Mouse (Mus musculus) spleen, adult 2 months (tissue): ENCODE data around the gene Srsf1.

Source experiments
- CTCF ChIP-seq: fragments of 200-500 bp; IDR thresholded peaks from 2 replicates; pipeline ENCODE4 v1.5.1; 2011; ENCODE audit warnings: mild to moderate bottlenecking, inconsistent platforms; ENCODE audit not compliant: insufficient read depth, insufficient read length, insufficient replicate concordance; ENCODE audit errors: extremely low read depth
- POLR2A ChIP-seq: fragments of 200-500 bp; IDR thresholded peaks from 2 replicates; pipeline ENCODE4 v1.6.1; 2011; ENCODE audit warnings: low read depth, low read length, inconsistent platforms

DNA sequence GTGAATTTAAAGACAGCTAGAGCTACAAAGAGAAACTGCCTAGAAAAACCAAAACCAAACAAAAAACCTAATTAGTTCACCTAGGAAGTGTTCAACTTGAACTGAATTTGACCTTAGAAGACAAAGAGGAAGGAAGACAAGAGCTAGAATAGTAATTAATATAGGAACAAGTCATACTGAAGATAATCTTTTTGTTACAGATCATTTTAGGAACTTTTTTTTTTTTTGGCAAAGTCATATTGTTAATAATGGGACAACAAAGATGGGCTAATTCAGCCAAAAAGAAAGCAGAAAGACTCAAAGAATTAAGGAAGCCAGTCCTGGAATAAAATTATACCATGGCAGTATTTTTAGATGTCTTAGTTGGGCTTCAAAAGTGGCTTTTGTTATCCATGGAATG is 2.9 kb upstream of the Srsf1 start:
- no peak for TF ChIP-seq CTCF
- TF ChIP-seq POLR2A: no peak
